Mouse (Mus musculus) heart, postnatal 14 days (tissue): Measurements from ENCODE around the gene Prr3. TPM values are rescaled to one million over a fixed set of nuclear protein-coding genes. Genes with fewer than 3 reads are reported as not detected.
"Not testable (repeated sequence)": the region's sequence is repeated elsewhere in the genome, so short reads cannot be mapped to it uniquely, and the experiment has no call there.

Source experiments
- DNase-seq, 2 experiments: peaks; one replicate each; pipeline ENCODE4 v3.0.0; 2021 to 2022
- intact Hi-C: fragments of 180-260 bp; cut with DNase I; formaldehyde crosslinking; loops from one replicate; pipeline ENCODE4 v1.15.1; 2025
- microRNA-seq, 2 experiments: library from miRNA; unstranded; fragments of <30 nt; microRNA quantifications; one replicate each; pipeline ENCODE4 v1.2.0; 2021 to 2022
- total RNA-seq, 2 experiments: library from RNA; stranded (reverse); gene quantifications; 2 replicates each; pipeline ENCODE4 v1.2.3; 2021

Gene Prr3
- total RNA-seq, 2 experiments from 2014 or later: 4.6 to 4.7 TPM

DNA sequence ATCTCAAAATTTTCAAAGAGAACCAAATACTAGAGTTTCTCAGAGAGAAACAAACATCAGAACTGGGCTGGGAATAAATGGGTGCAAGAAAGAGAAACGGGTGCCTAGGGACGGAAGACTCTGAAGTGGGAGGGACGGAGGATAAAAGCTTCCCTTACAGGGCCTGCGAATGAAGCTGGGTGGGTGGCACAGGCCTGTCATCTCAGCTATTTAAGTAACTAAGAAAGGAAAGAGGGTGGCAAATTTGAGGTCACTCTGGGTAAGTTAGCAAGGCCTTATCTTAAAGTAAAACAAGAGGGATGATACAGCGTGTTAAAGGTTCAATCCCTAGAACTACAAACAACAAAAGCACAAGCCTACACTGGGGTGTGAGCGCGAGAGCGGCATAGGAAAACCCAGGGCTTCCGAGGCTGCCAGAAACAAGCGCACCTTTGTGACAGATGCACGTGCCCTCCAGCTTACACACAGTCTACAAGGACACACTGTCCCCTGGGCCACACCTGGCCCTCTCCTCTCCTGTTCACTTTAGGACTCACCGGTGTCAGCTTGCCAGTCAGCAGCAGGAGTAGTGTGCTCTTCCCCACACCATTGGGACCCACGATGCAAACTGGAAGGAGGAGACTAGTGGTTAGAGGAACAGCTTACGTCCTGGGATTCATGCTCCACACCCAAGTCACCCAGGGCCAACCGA, 21.4 kb downstream of the Prr3 start:
- intact Hi-C loops: no loop called here
- no peak for DNase-seq

GRCm38 (mm10) chr17:35954665-35955064, 25.4 kb downstream of the Prr3 start:
- no peak for DNase-seq
- intact Hi-C loops: no loop called here

- intact Hi-C loops: not testable (repeated sequence)
These were observed 27.5 kb downstream of the Prr3 start for GRCm38 (mm10) chr17:35952559-35952958.

DNA sequence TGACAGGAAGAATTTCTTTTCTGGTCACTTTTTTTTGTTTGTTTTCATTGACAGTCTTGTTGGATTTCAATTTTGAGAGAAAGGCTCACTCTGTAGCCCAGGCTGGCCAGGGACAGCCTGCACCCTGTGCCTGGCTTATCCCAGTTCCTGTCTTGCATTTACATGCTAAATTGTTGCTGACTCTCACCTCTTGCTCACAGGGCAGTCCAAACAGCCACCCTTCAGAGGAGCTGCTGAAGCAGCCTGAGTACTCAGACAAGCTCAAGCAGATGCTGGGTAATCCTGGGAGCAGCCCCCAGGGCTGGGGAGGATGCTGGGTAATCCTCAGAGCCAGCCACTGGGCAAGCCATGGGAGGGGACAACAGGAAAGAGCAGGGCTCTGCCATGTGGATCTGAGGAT, 29.1 kb downstream of the Prr3 start:
- intact Hi-C loops, DNase-seq: not testable (repeated sequence)

More at GRCm38 (mm10) chr17:35952559-35952958, 27.5 kb downstream of the Prr3 start:
- not testable (repeated sequence) for DNase-seq

- intact Hi-C loops: loop anchor here (5.0 to 10.0 kb wide), 3 partner anchors 125 to 255 kb away; partner anchors contain the start of gene H2-T3
- DNase-seq: no peak
These were observed 40.1 kb downstream of the Prr3 start for GRCm38 (mm10) chr17:35939941-35940340.

- DNase-seq: no peak
- intact Hi-C loops: loop anchor here (5.0 to 10.0 kb wide), 3 partner anchors 126 to 256 kb away; partner anchors contain the start of gene H2-T3
These were observed 40.9 kb downstream of the Prr3 start for GRCm38 (mm10) chr17:35939108-35939507.

DNA sequence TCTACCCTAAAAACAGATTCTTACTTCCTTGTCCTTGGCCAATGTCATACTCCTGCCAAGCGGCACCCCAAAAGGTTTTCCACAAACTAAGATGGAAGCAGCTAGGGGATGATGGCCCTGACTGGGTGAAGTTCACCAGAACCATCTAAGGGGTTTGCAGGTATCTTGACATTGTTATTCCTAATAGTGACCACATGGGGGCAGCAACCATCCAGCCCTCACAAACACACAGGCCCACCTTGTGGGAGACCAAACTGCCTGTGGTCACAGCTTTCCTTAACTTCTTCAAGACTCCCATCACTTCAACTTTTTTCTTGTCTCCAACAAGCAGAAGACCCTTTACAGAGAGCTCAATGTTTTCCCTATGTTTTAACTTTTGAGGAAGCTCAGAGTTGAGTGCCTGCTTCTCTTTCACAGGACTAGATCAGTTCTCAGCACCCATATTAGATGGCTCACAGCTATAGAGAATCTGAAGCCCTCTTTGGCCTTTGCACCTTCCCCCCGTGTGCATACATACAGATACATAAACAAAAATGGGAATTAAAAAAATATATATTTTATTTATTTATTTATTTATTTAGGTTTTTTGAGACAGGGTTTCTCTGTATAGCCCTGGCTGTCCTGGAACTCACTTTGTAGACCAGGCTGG, 42.2 kb downstream of the Prr3 start:
- peak; percentile 44 to 52 for DNase-seq
- intact Hi-C loops: loop anchor here (1.0 to 10.0 kb wide), 4 partner anchors 55 to 257 kb away; partner anchors contain the start of gene H2-T3

DNA sequence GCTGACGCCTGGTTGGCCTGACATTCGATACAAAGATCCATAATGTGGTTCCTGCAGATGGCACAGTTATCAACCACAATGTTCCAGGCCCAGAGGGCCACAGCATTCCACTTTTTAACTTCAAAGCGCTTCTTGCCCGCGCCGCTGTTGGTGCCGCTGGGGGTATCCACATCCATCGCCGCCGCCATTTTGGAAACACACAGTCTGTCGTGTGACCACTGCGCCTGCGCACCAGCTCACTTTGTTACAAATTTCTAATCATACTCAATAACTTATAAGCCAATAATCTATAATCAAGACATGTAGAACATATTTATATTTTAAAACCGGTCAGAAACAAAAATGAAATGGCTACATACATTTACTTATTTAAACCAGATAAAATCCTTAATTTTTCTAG, 44.3 kb downstream of the Prr3 start:
- DNase-seq: not testable (repeated sequence)
- intact Hi-C loops: loop anchor here (5.0 to 10.0 kb wide), 3 partner anchors 129 to 259 kb away; partner anchors contain the start of gene H2-T3

- intact Hi-C loops: loop anchor here (10.0 kb wide), 2 partner anchors 132 to 262 kb away; partner anchors contain the start of gene H2-T3
- no peak for DNase-seq
These were observed 47.4 kb downstream of the Prr3 start for GRCm38 (mm10) chr17:35932608-35933007.

- DNase-seq: no peak
- intact Hi-C loops: loop anchor here (10.0 kb wide), 2 partner anchors 134 to 264 kb away; partner anchors contain the start of gene H2-T3
These were observed 49.4 kb downstream of the Prr3 start for GRCm38 (mm10) chr17:35930627-35931026.

DNA sequence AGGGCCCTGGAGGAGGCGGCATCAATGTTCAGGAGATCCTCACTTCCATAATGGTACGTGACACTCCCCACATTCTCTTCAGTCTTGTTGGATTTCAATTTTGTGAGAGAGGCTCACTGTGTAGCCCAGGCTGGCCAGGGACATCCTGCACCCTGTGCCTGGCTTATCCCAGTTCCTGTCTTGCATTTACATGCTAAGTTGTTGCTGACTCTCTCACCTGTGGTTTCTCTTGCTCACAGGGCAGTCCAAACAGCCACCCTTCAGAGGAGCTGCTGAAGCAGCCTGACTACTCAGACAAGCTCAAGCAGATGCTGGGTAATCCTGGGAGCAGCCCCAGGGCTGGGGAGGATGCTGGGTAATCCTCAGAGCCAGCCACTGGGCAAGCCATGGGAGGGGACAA, 50.5 kb downstream of the Prr3 start:
- intact Hi-C loops: no loop called here
- DNase-seq: no peak

DNA sequence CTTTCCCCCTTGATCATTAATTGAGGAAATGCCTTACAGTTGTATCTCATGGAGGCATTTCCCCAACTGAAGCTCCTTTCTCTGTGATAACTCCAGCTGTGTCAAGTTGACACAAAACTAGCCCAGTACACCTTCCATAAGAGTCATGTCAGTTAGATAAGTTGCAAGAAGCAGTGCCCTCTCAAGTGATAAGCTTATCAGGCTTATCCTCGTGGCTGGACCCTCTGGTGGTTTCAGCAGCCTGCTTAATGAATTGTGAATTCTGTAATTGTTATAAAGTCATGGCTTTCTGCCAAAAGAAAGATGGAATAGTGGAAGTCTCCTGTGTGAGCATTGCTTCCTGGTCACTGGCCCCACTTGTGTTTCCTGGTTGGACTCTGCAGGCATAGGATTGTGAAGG, 52.6 kb downstream of the Prr3 start:
- no peak for DNase-seq
- intact Hi-C loops: no loop called here

DNA sequence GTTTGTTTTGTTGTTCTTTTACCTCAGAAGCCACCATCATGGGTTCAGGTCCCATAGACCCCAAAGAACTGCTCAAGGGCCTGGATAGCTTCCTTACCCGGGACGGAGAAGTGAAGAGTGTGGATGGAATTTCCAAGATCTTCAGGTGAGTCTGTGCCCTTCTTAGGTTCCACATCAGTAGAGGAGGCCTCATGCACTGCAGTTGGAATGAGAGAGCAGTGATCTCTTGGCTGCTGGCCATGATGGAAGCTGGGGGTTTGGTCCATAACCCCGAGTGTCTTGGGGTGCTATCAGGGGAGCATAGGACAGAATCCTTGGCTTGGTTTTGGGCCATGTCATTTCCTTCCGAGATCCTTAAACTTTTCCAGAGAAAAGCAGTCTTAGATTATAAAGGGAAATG, 56.8 kb downstream of the Prr3 start:
- intact Hi-C loops: no loop called here
- DNase-seq: no peak

GRCm38 (mm10) chr17:35922566-35922965, 57.5 kb downstream of the Prr3 start:
- intact Hi-C loops: no loop called here
- DNase-seq: no peak

Small RNAs within 50 kb of the gene (microRNA-seq; reads per million reads assigned to microRNA genes)
- 48.9 to 412 reads per million in 2 experiments for gene Mir877

Other genes starting within 250 kb of the Prr3 start
- 10 to 100 TPM; 23.9 to 27.8 TPM for gene Ier3, start 158.6 kb downstream of the Prr3 start, total RNA-seq
- 100 to 1,000 TPM; 108 to 111 TPM for gene Flot1, start 157.0 kb downstream of the Prr3 start, total RNA-seq
- gene Tubb5, start 141.9 kb downstream of the Prr3 start, total RNA-seq: 100 to 1,000 TPM; 134 to 183 TPM
- gene Mdc1, start 138.7 kb downstream of the Prr3 start, total RNA-seq: 10 to 100 TPM; 12.9 to 13.5 TPM
- gene Nrm, start 118.9 kb downstream of the Prr3 start, total RNA-seq: 1 to 10 TPM; 3.8 to 6.0 TPM
- 10 to 100 TPM; 21.1 to 25.0 TPM for gene Ppp1r18, start 114.6 kb downstream of the Prr3 start, total RNA-seq
- 10 to 100 TPM; 20.6 to 24.9 TPM for gene Dhx16, start 100.4 kb downstream of the Prr3 start, total RNA-seq
- gene 2310061I04Rik, start 82.8 kb downstream of the Prr3 start, total RNA-seq: 10 to 100 TPM; 83.9 to 89.3 TPM
- 1 to 10 TPM; 7.7 to 9.5 TPM for gene Atat1, start 70.2 kb downstream of the Prr3 start, total RNA-seq
- gene Mrps18b, start 63.8 kb downstream of the Prr3 start, total RNA-seq: 10 to 100 TPM; 47.9 to 49.0 TPM
- 10 to 100 TPM; 43.4 to 49.0 TPM for gene Ppp1r10, start 63.8 kb downstream of the Prr3 start, total RNA-seq
- gene Abcf1, start 10.5 kb downstream of the Prr3 start, total RNA-seq: 10 to 100 TPM; 65.2 TPM
- gene Gnl1, start 385 bp downstream of the Prr3 start, total RNA-seq: 10 to 100 TPM; 23.0 to 26.1 TPM
- 1 to 10 TPM; 4.7 to 6.0 TPM for gene H2-T24, start 40.3 kb upstream of the Prr3 start, total RNA-seq
- 10 to 100 TPM; 23.2 to 24.0 TPM for gene H2-T23, start 52.6 kb upstream of the Prr3 start, total RNA-seq
- gene H2-T22, start 62.5 kb upstream of the Prr3 start, total RNA-seq: 10 to 100 TPM in 1 of 2 experiments, 1 to 10 TPM in 1; 10.0 to 12.4 TPM
- not detected for gene Gm6034, start 62.7 kb upstream of the Prr3 start, total RNA-seq
- gene Gm11127, start 78.1 kb upstream of the Prr3 start, total RNA-seq: 1 to 10 TPM; 1.5 to 2.3 TPM
- not detected for gene Gm19684, start 141.4 kb upstream of the Prr3 start, total RNA-seq
- gene Gm7030, start 149.2 kb upstream of the Prr3 start, total RNA-seq: not detected
- gene Gm8909, start 188.3 kb upstream of the Prr3 start, total RNA-seq: not detected
- gene H2-T3, start 210.1 kb upstream of the Prr3 start, total RNA-seq: 1 to 10 TPM in 1 of 2 experiments, under 1 TPM in 1; 0.31 to 3.1 TPM